Mouse (Mus musculus) ovary, postnatal 14 days (tissue): ENCODE data around the gene Bckdk.
"Not testable (repeated sequence)": the region's sequence is repeated elsewhere in the genome, so short reads cannot be mapped to it uniquely, and the experiment has no call there.

Experiments
- DNase-seq: peaks from one replicate; pipeline ENCODE4 v3.0.0; 2022; ENCODE audit warnings: low spot score

Bckdk gene

GRCm38 (mm10) chr7:127931351-127932135 lies 27.7 kb downstream of the Bckdk start:
- no peak for DNase-seq

- DNase-seq, result no peak
Measured at GRCm38 (mm10) chr7:127932273-127933031, 28.6 kb downstream of the Bckdk start.

- no peak for DNase-seq
Measured at GRCm38 (mm10) chr7:127934075-127934474, 30.2 kb downstream of the Bckdk start.

- peak; percentile 94 for DNase-seq
Measured at GRCm38 (mm10) chr7:127935028-127935722, 31.3 kb downstream of the Bckdk start.

- no peak for DNase-seq
Measured at GRCm38 (mm10) chr7:127935748-127936159, 31.9 kb downstream of the Bckdk start.

- DNase-seq, result no peak
Measured at GRCm38 (mm10) chr7:127936216-127936884, 32.5 kb downstream of the Bckdk start.

GRCm38 (mm10) chr7:127942097-127942496 lies 38.2 kb downstream of the Bckdk start:
- not testable (repeated sequence) for DNase-seq

GRCm38 (mm10) chr7:127944614-127945013 lies 40.7 kb downstream of the Bckdk start:
- no peak for DNase-seq

- no peak for DNase-seq
Measured at GRCm38 (mm10) chr7:127946470-127947023, 42.7 kb downstream of the Bckdk start, which contains the start of gene Prss36. TSS of gene Prss36 (minus strand) at chr7:127946725.

- no peak for DNase-seq
Measured at GRCm38 (mm10) chr7:127952864-127953581, 49.1 kb downstream of the Bckdk start.

- DNase-seq, result no peak
Measured at GRCm38 (mm10) chr7:127959364-127959763, 55.5 kb downstream of the Bckdk start.
